Mouse (Mus musculus) C2C12 (cell line): ENCODE data around the gene Actr3. TPM values are rescaled to one million over a fixed set of nuclear protein-coding genes. Genes with fewer than 3 reads are reported as not detected.

Source experiments
- H3K27me3 ChIP-seq: one replicate; pipeline ENCODE4 v1.6.1; 2011; ENCODE audit not compliant: control insufficient read depth, insufficient read depth, insufficient read length
- H3K36me3 ChIP-seq: one replicate; pipeline ENCODE4 v1.6.1; 2011; ENCODE audit not compliant: control insufficient read depth, insufficient read depth
- H3K4me3 ChIP-seq: one replicate; pipeline ENCODE4 v1.5.1; 2011; ENCODE audit warnings: mild to moderate bottlenecking, control low read depth; ENCODE audit not compliant: poor library complexity, insufficient read depth, severe bottlenecking
- H3K79me2 ChIP-seq: one replicate; pipeline ENCODE4 v1.6.1; 2011; ENCODE audit not compliant: control insufficient read depth, insufficient read depth
- H3K79me3 ChIP-seq: one replicate; pipeline ENCODE4 v1.6.1; 2011; ENCODE audit warnings: low read depth, control low read depth
- H3ac ChIP-seq: one replicate; pipeline ENCODE3; 2011; ENCODE audit warnings: low read depth; ENCODE audit not compliant: control insufficient read depth, insufficient read length
- CEBPB ChIP-seq: IDR thresholded peaks from one replicate; pipeline ENCODE4 v1.6.1; 2011; ENCODE audit warnings: low read depth, mild to moderate bottlenecking, control low read depth, moderate library complexity
- CTCF ChIP-seq: IDR thresholded peaks from one replicate; pipeline ENCODE4 v1.5.1; 2011; ENCODE audit not compliant: control insufficient read depth, insufficient read depth, insufficient read length
- FOSL1 ChIP-seq: IDR thresholded peaks from one replicate; pipeline ENCODE4 v1.8.0; 2011; ENCODE audit warnings: mild to moderate bottlenecking, low read length; ENCODE audit not compliant: poor library complexity, insufficient read depth, severe bottlenecking
- MAX ChIP-seq: IDR thresholded peaks from one replicate; pipeline ENCODE4 v1.6.1; 2011; ENCODE audit warnings: mild to moderate bottlenecking, control low read depth
- MYOD1 ChIP-seq: IDR thresholded peaks from one replicate; pipeline ENCODE4 v1.6.1; 2011; ENCODE audit warnings: low read depth; ENCODE audit not compliant: control insufficient read depth, insufficient read length
- MYOG ChIP-seq: IDR thresholded peaks from one replicate; pipeline ENCODE4 v1.6.1; 2011; ENCODE audit not compliant: control insufficient read depth, insufficient read length; ENCODE audit errors: extremely low read depth
- USF1 ChIP-seq: IDR thresholded peaks from one replicate; pipeline ENCODE4 v1.6.1; 2011; ENCODE audit warnings: low read depth, mild to moderate bottlenecking, control low read depth, moderate library complexity
- long read RNA-seq, 2 experiments: library from polyadenylated mRNA; unstranded; transcript quantifications; one replicate each; pipeline ENCODE4 v2.0.0; 2019 to 2020
- polyA plus RNA-seq: library from polyadenylated mRNA; unstranded; fragments of >200 nt; fragmentation: generic; extraction: Trizol; gene quantifications from one replicate; pipeline ENCODE4 v1.2.1, GENCODE M21; 2012; ENCODE audit warnings: missing spikeins

Actr3 gene
- 169 TPM for polyA plus RNA-seq
- long read RNA-seq, experiment 1, transcript Actr3-201 (13 exons, 2,554 nt) = minor isoform, 24 of 260 reads
- long read RNA-seq, experiment 1, transcript Actr3-202 (12 exons, 2,565 nt) = major isoform, 193 of 260 reads
- long read RNA-seq, experiment 1, partial matches to known transcripts = 9 of 260 reads
- long read RNA-seq, experiment 1, other reads (novel, unspliced or antisense) = 34 of 260 reads
- long read RNA-seq, experiment 2, transcript Actr3-201 (13 exons, 2,554 nt) = minor isoform, 183 of 2,730 reads
- long read RNA-seq, experiment 2, transcript Actr3-202 (12 exons, 2,565 nt) = major isoform, 2,454 of 2,730 reads
- long read RNA-seq, experiment 2, partial matches to known transcripts = 24 of 2,730 reads
- long read RNA-seq, experiment 2, other reads (novel, unspliced or antisense) = 68 of 2,730 reads

GRCm38 (mm10) chr1:125435369-125436135 is at the start of gene Actr3:
Gene Actr3 (minus strand): TSS chr1:125435727.
- peak within 1 kb of the TSS; percentile 88 for H3ac ChIP-seq
- H3K79me2 ChIP-seq = peaks cover 48% of the 10 kb centered on the region
- H3K36me3 ChIP-seq = peaks cover 20% of the 10 kb centered on the region
- H3K27me3 ChIP-seq = no peaks in the 10 kb centered on the region
- TF ChIP-seq MYOG (no peak), MAX (peak; percentile 49), USF1 (no peak), CEBPB (no peak), MYOD1 (peak; percentile 26), CTCF (no peak), FOSL1 (no peak)
- peaks cover 42% of the 10 kb centered on the region for H3K79me3 ChIP-seq
- H3K4me3 ChIP-seq = peak within 1 kb of the TSS; percentile 75

- TF ChIP-seq FOSL1 = no peak
- no peak for TF ChIP-seq USF1
- no peak for TF ChIP-seq MAX
- no peak for TF ChIP-seq CEBPB
- no peak for TF ChIP-seq CTCF
- no peak for TF ChIP-seq MYOG
- TF ChIP-seq MYOD1 = no peak
- Histone ChIP-seq H3K4me3 (no peak overlapping the region), H3K36me3 (no peaks in the 10 kb centered on the region), H3K79me3 (no peaks in the 10 kb centered on the region), H3K79me2 (no peaks in the 10 kb centered on the region), H3K27me3 (no peaks in the 10 kb centered on the region), H3ac (no peak overlapping the region)
Observed at GRCm38 (mm10) chr1:125482459-125483287, 47.1 kb upstream of the Actr3 start.

DNA sequence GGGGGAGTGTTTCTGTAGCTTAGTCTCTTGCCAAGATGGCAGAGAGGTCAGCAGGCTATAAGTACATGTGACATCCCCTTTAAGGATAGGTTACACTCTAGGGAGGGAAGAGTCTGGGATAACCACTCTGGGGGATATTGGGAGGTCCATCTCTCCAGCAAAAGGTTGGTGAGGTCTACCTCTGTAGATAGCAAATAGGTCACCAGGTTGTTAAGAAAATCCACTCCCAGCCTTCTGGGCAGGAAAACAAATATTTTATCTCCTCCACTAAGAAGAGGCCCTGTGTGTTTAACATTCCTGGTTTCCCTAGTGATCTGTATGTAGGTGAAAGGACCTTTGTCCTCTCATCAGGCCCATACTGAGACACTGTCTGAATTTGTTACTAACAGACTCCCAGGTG is 46.3 kb upstream of the Actr3 start:
- Histone ChIP-seq H3K79me3 (no peaks in the 10 kb centered on the region), H3K27me3 (no peaks in the 10 kb centered on the region), H3K4me3 (no peak overlapping the region), H3K79me2 (no peaks in the 10 kb centered on the region), H3ac (no peak overlapping the region), H3K36me3 (no peaks in the 10 kb centered on the region)
- TF ChIP-seq FOSL1 (no peak), MYOD1 (no peak), CTCF (no peak), USF1 (no peak), MAX (no peak), CEBPB (no peak), MYOG (no peak)

GRCm38 (mm10) chr1:125478588-125478987 is 43.1 kb upstream of the Actr3 start:
- no peaks in the 10 kb centered on the region for H3K36me3 ChIP-seq
- TF ChIP-seq FOSL1 (no peak), MYOG (no peak), USF1 (no peak), CTCF (no peak), CEBPB (no peak), MYOD1 (no peak), MAX (no peak)
- no peak overlapping the region for H3K4me3 ChIP-seq
- no peaks in the 10 kb centered on the region for H3K79me2 ChIP-seq
- no peaks in the 10 kb centered on the region for H3K27me3 ChIP-seq
- H3K79me3 ChIP-seq = no peaks in the 10 kb centered on the region
- no peak overlapping the region for H3ac ChIP-seq

- Histone ChIP-seq H3K79me2 (no peaks in the 10 kb centered on the region), H3K27me3 (no peaks in the 10 kb centered on the region), H3K4me3 (no peak overlapping the region), H3ac (no peak overlapping the region), H3K79me3 (no peaks in the 10 kb centered on the region), H3K36me3 (no peaks in the 10 kb centered on the region)
- TF ChIP-seq CEBPB = no peak
- TF ChIP-seq FOSL1 = no peak
- TF ChIP-seq MYOG = no peak
- TF ChIP-seq MAX = no peak
- no peak for TF ChIP-seq CTCF
- no peak for TF ChIP-seq MYOD1
- TF ChIP-seq USF1 = no peak
Observed at GRCm38 (mm10) chr1:125475961-125476682, 40.6 kb upstream of the Actr3 start.
